Mouse (Mus musculus) ovary, postnatal 10 days (tissue): ENCODE data around the gene Slc16a1.
A peak's percentile ranks its signal among the peaks of the same experiment; 100 is the strongest.

Experiments
- DNase-seq: peaks from one replicate; pipeline ENCODE4 v3.0.0; 2022; ENCODE audit warnings: low spot score

The Slc16a1 gene

GRCm38 (mm10) chr3:104638403-104638779 is at the start of gene Slc16a1:
Slc16a1 (plus strand) TSS chr3:104638668.
- DNase-seq = peak; percentile 80

GRCm38 (mm10) chr3:104596451-104597134 is 41.9 kb upstream of the Slc16a1 start:
- no peak for DNase-seq

GRCm38 (mm10) chr3:104597135-104597764 is 41.2 kb upstream of the Slc16a1 start:
- peak; percentile 52 for DNase-seq

GRCm38 (mm10) chr3:104599296-104600150 is 38.9 kb upstream of the Slc16a1 start:
- no peak for DNase-seq

GRCm38 (mm10) chr3:104600691-104601090 is 37.8 kb upstream of the Slc16a1 start:
- DNase-seq = no peak

- no peak for DNase-seq
Measured at GRCm38 (mm10) chr3:104601680-104602079, 36.8 kb upstream of the Slc16a1 start.

GRCm38 (mm10) chr3:104609690-104610380 is 28.6 kb upstream of the Slc16a1 start:
- DNase-seq = no peak

GRCm38 (mm10) chr3:104610453-104611230 is 27.8 kb upstream of the Slc16a1 start:
- DNase-seq = no peak

- no peak for DNase-seq
Measured at GRCm38 (mm10) chr3:104611951-104612350, 26.5 kb upstream of the Slc16a1 start.

- DNase-seq = no peak
Measured at GRCm38 (mm10) chr3:104613102-104613501, 25.4 kb upstream of the Slc16a1 start.

GRCm38 (mm10) chr3:104614081-104614480 is 24.4 kb upstream of the Slc16a1 start:
- no peak for DNase-seq

GRCm38 (mm10) chr3:104615216-104615615 is 23.3 kb upstream of the Slc16a1 start:
- no peak for DNase-seq

- no peak for DNase-seq
Measured at GRCm38 (mm10) chr3:104616155-104616554, 22.3 kb upstream of the Slc16a1 start.

- no peak for DNase-seq
Measured at GRCm38 (mm10) chr3:104621841-104622240, 16.6 kb upstream of the Slc16a1 start.

GRCm38 (mm10) chr3:104629810-104630209 is 8.7 kb upstream of the Slc16a1 start:
- DNase-seq = no peak

GRCm38 (mm10) chr3:104630941-104631340 is 7.5 kb upstream of the Slc16a1 start:
- DNase-seq = no peak

GRCm38 (mm10) chr3:104632560-104633162 is 5.8 kb upstream of the Slc16a1 start:
- no peak for DNase-seq

- DNase-seq = no peak
Measured at GRCm38 (mm10) chr3:104636491-104636890, 2.0 kb upstream of the Slc16a1 start.

GRCm38 (mm10) chr3:104637427-104638402 is 753 bp upstream of the Slc16a1 start:
- peak; percentile 37 for DNase-seq
